Mouse (Mus musculus): ENCODE measurements around the gene Ttc38.
A peak's percentile ranks its signal among the peaks of the same experiment; 100 is the strongest.

DNA sequence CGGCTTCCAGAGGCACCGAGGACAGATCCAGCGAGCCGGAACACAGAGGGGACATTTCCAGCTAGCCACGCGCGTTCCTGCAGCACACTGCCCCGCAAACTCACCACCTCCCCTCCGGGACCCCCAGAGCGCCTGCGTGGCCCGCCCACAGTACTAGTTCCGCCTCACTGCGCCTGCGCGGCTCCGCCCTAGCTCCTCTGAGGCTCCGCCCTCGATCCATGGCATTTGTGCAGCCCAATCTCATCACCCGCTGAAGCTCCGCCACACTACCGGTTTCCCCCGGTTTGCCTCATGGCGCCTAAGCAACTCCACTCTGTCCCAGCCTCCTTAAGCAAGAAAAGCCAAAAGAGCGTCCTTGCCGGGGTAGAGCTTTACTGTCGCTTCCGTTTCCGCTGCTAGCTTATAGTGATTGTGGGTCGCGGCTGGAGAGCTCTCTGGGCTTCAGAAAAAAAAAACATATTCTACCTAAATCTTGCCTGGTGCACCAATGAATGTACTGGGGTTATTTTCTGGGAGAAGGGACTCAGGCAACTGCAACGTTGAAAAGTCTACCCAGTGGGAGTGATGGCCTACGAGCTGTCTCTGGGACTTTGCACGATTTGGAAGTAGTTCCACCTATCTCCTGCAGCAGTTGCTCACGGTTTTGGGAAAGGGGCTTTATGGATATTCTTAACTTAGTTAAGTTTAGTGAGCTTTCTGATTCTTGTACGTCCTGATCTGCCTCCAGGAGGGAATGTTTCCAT, 20.4 kb upstream of the Ttc38 start, which contains the start of gene Cdpf1:
- TF ChIP-seq CTCF (conservative IDR thresholded peaks at IDR 0.05; ENCODE audit: insufficient read depth, insufficient read length, low read depth, low read length) = 0 out of 2 replicates have a peak, but pooled peaks have one; percentile 6
- peak; percentile 85 for TF ChIP-seq POLR2A (IDR thresholded peaks at IDR 0.05; ENCODE audit: low read depth, low read length)
